Mouse (Mus musculus): Measurements from ENCODE around the gene Gm11559. TPM values are rescaled to one million over a fixed set of nuclear protein-coding genes. Genes with fewer than 3 reads are reported as not detected.
"Not testable (repeated sequence)": the region's sequence is repeated elsewhere in the genome, so short reads cannot be mapped to it uniquely, and the experiment has no call there.

The Gm11559 gene
- polyA plus RNA-seq (2012; rRNA removed) = not detected in 2 replicates
- not detected in 2 replicates for polyA plus RNA-seq (2014; fragmentation: Nextera tagmentation; extraction: Ambion mirVana)

DNA sequence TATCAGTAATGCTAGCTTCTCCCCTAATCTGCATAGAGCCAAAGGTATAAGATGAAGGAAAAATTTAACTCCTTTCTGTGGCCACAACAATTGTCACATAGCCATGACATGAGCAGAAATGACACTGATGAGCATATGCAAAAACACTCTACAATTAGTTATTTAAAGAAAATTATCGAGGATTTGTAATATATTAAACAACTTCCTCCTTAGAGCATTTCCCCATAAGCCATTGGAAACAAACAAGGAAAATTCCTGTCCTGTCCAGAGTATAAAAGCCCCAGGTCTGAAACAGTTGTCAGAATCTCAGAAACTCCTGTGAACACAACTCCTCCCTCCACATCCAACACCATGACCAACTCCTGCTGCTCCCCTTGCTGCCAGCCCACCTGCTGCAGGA, at the start of gene Gm11559:
TSS of gene Gm11559 (plus strand) at position 301 of the 400 bp plus-strand sequence.
- not testable (repeated sequence) for H3K27ac ChIP-seq; H3K9me3 ChIP-seq (ENCODE audit: control insufficient read depth, low read length); H3K4me1 ChIP-seq (replicated peaks; ENCODE audit: control insufficient read depth in 2 of 2, insufficient read depth in 2 of 2, low read length in 1 of 2); H3K27me3 ChIP-seq (ENCODE audit: control insufficient read depth, insufficient read depth, low read length); H3K4me3 ChIP-seq (ENCODE audit: insufficient read depth in 1 of 2, low read depth in 2 of 2, low read length in 2 of 2); ATAC-seq (ENCODE audit: insufficient read depth); H3K4me2 ChIP-seq (ENCODE audit: low read depth); H3K36me3 ChIP-seq (replicated peaks; ENCODE audit: control insufficient read depth, insufficient read depth, low read depth); DNase-seq (ENCODE audit: low read depth in 3 of 3, low spot score in 3 of 3); H3K9ac ChIP-seq (replicated peaks)
- 25% methylated on average over 1 of the region's 1 CpGs for WGBS (ENCODE audit: insufficient replicate concordance)

DNA sequence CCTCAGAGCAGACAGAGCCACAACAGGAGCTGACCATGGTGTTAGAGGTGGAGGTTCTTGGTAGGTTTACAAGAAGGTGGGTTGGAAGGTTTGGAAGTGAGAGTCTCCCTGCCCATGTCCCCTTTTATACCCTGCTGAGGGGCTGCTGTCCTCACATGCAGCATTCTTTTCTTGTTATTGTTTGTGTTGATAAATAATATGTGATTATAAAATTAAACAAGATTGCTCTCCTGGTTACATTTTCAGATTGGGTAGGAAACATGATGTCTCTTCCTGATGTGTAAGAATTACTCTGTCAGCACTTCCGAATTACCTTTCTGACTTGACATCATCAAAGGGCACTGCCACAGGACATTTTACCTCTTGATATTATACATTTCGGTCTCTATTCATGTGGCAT, 48.7 kb upstream of the Gm11559 start, which contains the start of gene Gm11564:
TSS of gene Gm11564 (minus strand) at position 101 of the 400 bp plus-strand sequence.
- not testable (repeated sequence) for ATAC-seq (ENCODE audit: insufficient read depth); H3K4me2 ChIP-seq (ENCODE audit: low read depth); DNase-seq (ENCODE audit: low read depth in 3 of 3, low spot score in 3 of 3); H3K9ac ChIP-seq (replicated peaks); H3K27ac ChIP-seq; H3K4me3 ChIP-seq (ENCODE audit: insufficient read depth in 1 of 2, low read depth in 2 of 2, low read length in 2 of 2); H3K27me3 ChIP-seq (ENCODE audit: control insufficient read depth, insufficient read depth, low read length); H3K4me1 ChIP-seq (replicated peaks; ENCODE audit: control insufficient read depth in 2 of 2, insufficient read depth in 2 of 2, low read length in 1 of 2); H3K36me3 ChIP-seq (replicated peaks; ENCODE audit: control insufficient read depth, insufficient read depth, low read depth); H3K9me3 ChIP-seq (ENCODE audit: control insufficient read depth, low read length)
- 43% methylated on average over 2 of the region's 2 CpGs for WGBS (ENCODE audit: insufficient replicate concordance)

- no peak for DNase-seq (ENCODE audit: low read depth in 3 of 3, low spot score in 3 of 3)
- Histone ChIP-seq H3K4me3 (ENCODE audit: insufficient read depth in 1 of 2, low read depth in 2 of 2, low read length in 2 of 2) (no peak within 1 kb of the TSS), H3K9ac (replicated peaks) (no peak within 1 kb of the TSS), H3K27me3 (ENCODE audit: control insufficient read depth, insufficient read depth, low read length) (no peaks in the 10 kb centered on the region), H3K4me1 (replicated peaks; ENCODE audit: control insufficient read depth in 2 of 2, insufficient read depth in 2 of 2, low read length in 1 of 2) (no peaks in the 10 kb centered on the region), H3K27ac (no peak within 1 kb of the TSS), H3K9me3 (ENCODE audit: control insufficient read depth, low read length) (no peaks in the 10 kb centered on the region), H3K4me2 (ENCODE audit: low read depth) (no peak within 1 kb of the TSS), H3K36me3 (replicated peaks; ENCODE audit: control insufficient read depth, insufficient read depth, low read depth) (no peaks in the 10 kb centered on the region)
- TF ChIP-seq CTCF (IDR thresholded peaks at IDR 0.05; ENCODE audit: low read depth) (no peak), EP300 (IDR thresholded peaks at IDR 0.05; ENCODE audit: low read depth) (no peak)
- 54% methylated on average over 1 of the region's 1 CpGs for WGBS (ENCODE audit: insufficient replicate concordance)
- no peak for ATAC-seq (ENCODE audit: insufficient read depth)
Measured at GRCm38 (mm10) chr11:99837966-99838365, 26.3 kb upstream of the Gm11559 start, which contains the start of gene 2300003K06Rik. Gene 2300003K06Rik, minus strand, starts transcription at chr11:99838066.

GRCm38 (mm10) chr11:99842185-99842584, 22.1 kb upstream of the Gm11559 start:
- H3K9ac ChIP-seq (replicated peaks) = no peak overlapping the region
- no peaks in the 10 kb centered on the region for H3K27me3 ChIP-seq (ENCODE audit: control insufficient read depth, insufficient read depth, low read length)
- WGBS (ENCODE audit: insufficient replicate concordance) = 36% methylated on average over 1 of the region's 1 CpGs
- no peaks in the 10 kb centered on the region for H3K4me1 ChIP-seq (replicated peaks; ENCODE audit: control insufficient read depth in 2 of 2, insufficient read depth in 2 of 2, low read length in 1 of 2)
- no peak overlapping the region for H3K4me2 ChIP-seq (ENCODE audit: low read depth)
- no peak for ATAC-seq (ENCODE audit: insufficient read depth)
- no peaks in the 10 kb centered on the region for H3K36me3 ChIP-seq (replicated peaks; ENCODE audit: control insufficient read depth, insufficient read depth, low read depth)
- no peak overlapping the region for H3K27ac ChIP-seq
- H3K9me3 ChIP-seq (ENCODE audit: control insufficient read depth, low read length) = no peaks in the 10 kb centered on the region
- no peak overlapping the region for H3K4me3 ChIP-seq (ENCODE audit: insufficient read depth in 1 of 2, low read depth in 2 of 2, low read length in 2 of 2)
- no peak for DNase-seq (ENCODE audit: low read depth in 3 of 3, low spot score in 3 of 3)
- TF ChIP-seq CTCF (IDR thresholded peaks at IDR 0.05; ENCODE audit: low read depth) = no peak
- TF ChIP-seq EP300 (IDR thresholded peaks at IDR 0.05; ENCODE audit: low read depth) = no peak

DNA sequence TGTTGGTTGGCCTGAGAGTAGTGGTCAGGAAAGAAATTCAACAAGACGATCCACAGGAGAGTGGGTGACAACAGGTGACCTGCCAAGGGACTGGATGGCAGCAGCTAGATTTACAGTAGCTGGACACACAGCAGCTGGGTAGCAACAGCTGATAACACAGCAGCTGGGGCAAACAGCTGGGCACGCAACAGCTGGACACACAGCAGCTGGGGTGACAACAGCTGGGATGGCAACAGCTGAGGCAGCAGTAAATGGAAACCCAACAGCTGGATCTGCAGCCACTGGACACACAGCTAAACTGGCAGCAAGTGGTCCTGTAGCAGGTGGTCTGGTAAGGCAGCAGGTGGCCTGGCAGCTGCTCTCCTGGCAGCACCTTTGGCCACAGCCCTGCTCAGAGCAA, 17.5 kb upstream of the Gm11559 start:
- no peaks in the 10 kb centered on the region for H3K27me3 ChIP-seq (ENCODE audit: control insufficient read depth, insufficient read depth, low read length)
- H3K27ac ChIP-seq = no peak overlapping the region
- TF ChIP-seq CTCF (IDR thresholded peaks at IDR 0.05; ENCODE audit: low read depth) (no peak), EP300 (IDR thresholded peaks at IDR 0.05; ENCODE audit: low read depth) (no peak)
- no peak overlapping the region for H3K4me3 ChIP-seq (ENCODE audit: insufficient read depth in 1 of 2, low read depth in 2 of 2, low read length in 2 of 2)
- no peak overlapping the region for H3K4me2 ChIP-seq (ENCODE audit: low read depth)
- no peaks in the 10 kb centered on the region for H3K36me3 ChIP-seq (replicated peaks; ENCODE audit: control insufficient read depth, insufficient read depth, low read depth)
- WGBS (ENCODE audit: insufficient replicate concordance) = 53% methylated on average over 2 of the region's 2 CpGs
- ATAC-seq (ENCODE audit: insufficient read depth) = no peak
- H3K4me1 ChIP-seq (replicated peaks; ENCODE audit: control insufficient read depth in 2 of 2, insufficient read depth in 2 of 2, low read length in 1 of 2) = no peaks in the 10 kb centered on the region
- H3K9ac ChIP-seq (replicated peaks) = no peak overlapping the region
- DNase-seq (ENCODE audit: low read depth in 3 of 3, low spot score in 3 of 3) = no peak
- no peaks in the 10 kb centered on the region for H3K9me3 ChIP-seq (ENCODE audit: control insufficient read depth, low read length)

Measured in liver, embryonic 14.5 days (tissue).